Mouse (Mus musculus) liver, postnatal 0 days (tissue): Measurements from ENCODE around the gene Olfr1269.

Source experiments
- CTCF ChIP-seq: sonication (generic); IDR thresholded peaks from 2 replicates; pipeline ENCODE4 v1.5.1; 2016; ENCODE audit warnings: antibody characterized with exemption, low read depth
- EP300 ChIP-seq: IDR thresholded peaks from 2 replicates; pipeline ENCODE4 v1.6.1; 2016; ENCODE audit warnings: antibody characterized with exemption, low read depth, mild to moderate bottlenecking

- TF ChIP-seq CTCF (no peak), EP300 (no peak)
Measured at GRCm38 (mm10) chr2:90153916-90154315, 32.7 kb upstream of the Olfr1269 start.
